In genomic region chr12:102391982-102392381, GRCm38 (mm10) we compare ENCODE assay signal across 9 mouse cellular contexts. TPM values are rescaled to one million over a fixed set of nuclear protein-coding genes. Genes with fewer than 3 reads are reported as not detected.
DNase-seq lines count a peak whose midpoint lies in the region; ATAC-seq and TF ChIP-seq lines count a peak whose summit lies in the region.
"Had no signal": no experiment of that assay in that cellular context is flagged by ENCODE, and none has a peak within 500 bp of the region (broad histone marks: within the 10 kb centered on the region; RNA-seq: fewer than 3 reads in every experiment).

No protein-coding gene starts in this region.

- H3K4me1 ChIP-seq in lung, adult 2 months (ENCODE audit: control insufficient read depth, insufficient read depth, low read length): peaks cover 2% of the 10 kb centered on the region; the same call in 1 of the 2 replicates
- H3K4me1 ChIP-seq in liver, embryonic 13.5 days (replicated peaks): no peaks in the 10 kb centered on the region

- H3K27ac ChIP-seq in liver, embryonic 13.5 days: no peak overlapping the region
- H3K27ac ChIP-seq: neural tube, embryonic 13.5 days had no signal

- no peaks in the 10 kb centered on the region for H3K9me3 ChIP-seq in liver, embryonic 13.5 days (replicated peaks)
- H3K9me3 ChIP-seq: neural tube, embryonic 13.5 days had no signal

- TF ChIP-seq CTCF in lung, adult 2 months (IDR thresholded peaks at IDR 0.05; ENCODE audit: insufficient read depth, low read length): peak; percentile 61

- no peak overlapping the region for H3K9ac ChIP-seq in liver, embryonic 13.5 days
- H3K9ac ChIP-seq: neural tube, embryonic 13.5 days had no signal

- H3K4me2 ChIP-seq in liver, embryonic 13.5 days: no peak overlapping the region
- H3K4me2 ChIP-seq: neural tube, embryonic 13.5 days had no signal

- H3K27me3 ChIP-seq in liver, embryonic 13.5 days: no peaks in the 10 kb centered on the region

- 77% methylated on average over 4 of the region's 4 CpGs for WGBS in lung, adult 2 months
- 52% methylated on average over 4 of the region's 4 CpGs for WGBS in liver, embryonic 13.5 days (ENCODE audit: insufficient replicate concordance)

- DNase-seq in cerebellum, postnatal 10 days: peak; percentile 61 to 79
- no peak for DNase-seq in cerebellum, adult 9-11 months
- DNase-seq in lung, adult 2 months: no peak
- no peak for DNase-seq in lung, adult 18-20 months
- DNase-seq in brain, adult 2 months (ENCODE audit: low read depth, low spot score): peak; percentile 68
- DNase-seq in liver, embryonic 13.5 days: peak; percentile 39
- DNase-seq in frontal cortex, postnatal 36 days (ENCODE audit: low spot score in 2 of 2): no peak
- no peak for DNase-seq in left cerebral cortex, adult 11 months (ENCODE audit: low spot score)

- no peak for ATAC-seq in liver, embryonic 13.5 days (ENCODE audit: low read depth)

- TF ChIP-seq POLR2A in lung, adult 2 months (IDR thresholded peaks at IDR 0.05; ENCODE audit: borderline replicate concordance, extremely low read depth, low read depth, low read length): no peak

- H3K4me3 ChIP-seq in lung, adult 2 months (replicated peaks; ENCODE audit: extremely low read depth, low read depth, low read length): no peak overlapping the region
- H3K4me3 ChIP-seq in liver, embryonic 13.5 days (replicated peaks): no peak overlapping the region
- H3K4me3 ChIP-seq: neural tube, embryonic 13.5 days had no signal

- H3K36me3 ChIP-seq in liver, embryonic 13.5 days: peaks cover 36% of the 10 kb centered on the region

RNA-seq across cellular contexts. Expression of gene Lgmn, which starts 47.6 kb away (rescaled TPM):
- polyA plus RNA-seq in lung, adult 2 months (2012; rRNA removed): 106 and 153 TPM in 2 replicates
- polyA plus RNA-seq in liver, embryonic 13.5 days (2015; fragmentation: Nextera tagmentation; extraction: Ambion mirVana): 55.8 and 59.0 TPM in 2 replicates

Comparison
In these comparisons a context has a peak if more than half of its experiments do, and no peak if none do; other contexts are left out.
1. DNase-seq: peak in cerebellum, postnatal 10 days (2 of 2), brain, adult 2 months (single experiment) and liver, embryonic 13.5 days (single experiment); none in cerebellum, adult 9-11 months (single experiment), lung, adult 2 months (single experiment), lung, adult 18-20 months (0 of 2), frontal cortex, postnatal 36 days (0 of 2) and left cerebral cortex, adult 11 months (single experiment).